Mouse (Mus musculus) lung, embryonic 14.5 days (tissue): ENCODE data around the gene Dpep1. TPM values are rescaled to one million over a fixed set of nuclear protein-coding genes. Genes with fewer than 3 reads are reported as not detected.
"Not testable (repeated sequence)": the region's sequence is repeated elsewhere in the genome, so short reads cannot be mapped to it uniquely, and the experiment has no call there.

Source experiments
- ATAC-seq: fragments of 200-750 bp; cut with Nextera tagmentation; 2 replicates; pipeline ENCODE4 v1.8.0; 2017; ENCODE audit warnings: mild to moderate bottlenecking, moderate TSS enrichment, moderate library complexity; ENCODE audit not compliant: insufficient read depth
- DNase-seq: peaks from one replicate; pipeline ENCODE4 v3.0.0-alpha.2; 2015
- H3K27ac ChIP-seq: fragments of 300-500 bp; sonication (generic); 2 replicates; pipeline ENCODE4 v1.5.1; 2014; ENCODE audit warnings: low read depth, mild to moderate bottlenecking, moderate library complexity
- H3K27me3 ChIP-seq: fragments of 300-500 bp; sonication (generic); 2 replicates; pipeline ENCODE4 v1.6.1; 2014; ENCODE audit warnings: low read length, control low read depth; ENCODE audit not compliant: insufficient read depth
- H3K36me3 ChIP-seq: fragments of 300-500 bp; sonication (generic); 2 replicates; pipeline ENCODE4 v1.6.1; 2014; ENCODE audit warnings: control low read depth; ENCODE audit not compliant: insufficient read depth
- H3K4me1 ChIP-seq: fragments of 300-500 bp; sonication (generic); 2 replicates; pipeline ENCODE4 v1.6.1; 2014; ENCODE audit warnings: antibody characterized with exemption, control low read depth; ENCODE audit not compliant: insufficient read depth
- H3K4me2 ChIP-seq: fragments of 300-500 bp; sonication (generic); 2 replicates; pipeline ENCODE4 v1.6.1; 2014; ENCODE audit warnings: mild to moderate bottlenecking
- H3K4me3 ChIP-seq: fragments of 300-500 bp; sonication (generic); 2 replicates; pipeline ENCODE4 v1.5.1; 2014; ENCODE audit warnings: low read depth, low read length
- H3K9ac ChIP-seq: fragments of 300-500 bp; sonication (generic); 2 replicates; pipeline ENCODE4 v1.6.1; 2014
- H3K9me3 ChIP-seq: fragments of 300-500 bp; sonication (generic); 2 replicates; pipeline ENCODE4 v1.6.1; 2016; ENCODE audit warnings: low read depth, low read length, control low read depth
- CTCF ChIP-seq: IDR thresholded peaks from 2 replicates; pipeline ENCODE4 v1.5.1; 2016; ENCODE audit warnings: antibody characterized with exemption, low read depth
- WGBS: fragments of 180-500 bp; shearing (Covaris S2); extraction: QIAGEN DNeasy Blood & Tissue Kit; methylation state at CpG from one replicate; pipeline ENCODE4 v1.1.7; 2014; 5-methylcytosine and 5-hydroxymethylcytosine counted together
- polyA plus RNA-seq: library from polyadenylated mRNA; unstranded; fragments of >200 nt; fragmentation: Nextera tagmentation; extraction: Ambion mirVana; gene quantifications from 2 replicates; pipeline ENCODE4 v1.2.1, GENCODE M21; 2014

The Dpep1 gene
- polyA plus RNA-seq, 1 experiment from 2014 or later = 1.0 TPM

GRCm38 (mm10) chr8:123190678-123191077, 4.6 kb downstream of the Dpep1 start:
- DNase-seq = peak; percentile 89
- no peaks in the 10 kb centered on the region for H3K9me3 ChIP-seq
- WGBS = 1% methylated on average over 9 of the region's 9 CpGs
- no peak overlapping the region for H3K4me3 ChIP-seq
- H3K36me3 ChIP-seq = no peaks in the 10 kb centered on the region
- TF ChIP-seq CTCF = peak; percentile 70
- peak overlapping the region; percentile 44 for H3K4me2 ChIP-seq
- no peak overlapping the region for H3K27ac ChIP-seq
- peak overlapping the region; percentile 46; the same call in 1 of the 2 replicates for H3K9ac ChIP-seq
- no peaks in the 10 kb centered on the region for H3K27me3 ChIP-seq
- peaks cover 6% of the 10 kb centered on the region; the same call in 1 of the 2 replicates for H3K4me1 ChIP-seq
- ATAC-seq = peak; percentile 65

- H3K4me2 ChIP-seq = no peak overlapping the region
- no peaks in the 10 kb centered on the region for H3K9me3 ChIP-seq
- H3K4me3 ChIP-seq = no peak overlapping the region
- H3K9ac ChIP-seq = no peak overlapping the region
- DNase-seq = peak; percentile 9
- 54% methylated on average over 7 of the region's 8 CpGs for WGBS
- H3K4me1 ChIP-seq = no peaks in the 10 kb centered on the region
- no peaks in the 10 kb centered on the region for H3K27me3 ChIP-seq
- H3K36me3 ChIP-seq = no peaks in the 10 kb centered on the region
- no peak overlapping the region for H3K27ac ChIP-seq
- TF ChIP-seq CTCF = no peak
- ATAC-seq = no peak
Observed at GRCm38 (mm10) chr8:123191908-123192307, 5.9 kb downstream of the Dpep1 start.

GRCm38 (mm10) chr8:123193771-123194170, 7.7 kb downstream of the Dpep1 start:
- Histone ChIP-seq H3K4me2 (no peak overlapping the region), H3K9me3 (no peaks in the 10 kb centered on the region), H3K27me3 (no peaks in the 10 kb centered on the region), H3K4me1 (no peaks in the 10 kb centered on the region), H3K9ac (no peak overlapping the region), H3K4me3 (no peak overlapping the region), H3K36me3 (no peaks in the 10 kb centered on the region), H3K27ac (no peak overlapping the region)
- no peak for TF ChIP-seq CTCF
- WGBS = 88% methylated on average over 9 of the region's 9 CpGs
- DNase-seq = no peak
- ATAC-seq = no peak

GRCm38 (mm10) chr8:123197016-123197415, 11.0 kb downstream of the Dpep1 start:
- not testable (repeated sequence) for H3K36me3 ChIP-seq, H3K4me3 ChIP-seq, ATAC-seq, H3K4me2 ChIP-seq, H3K9ac ChIP-seq, H3K27me3 ChIP-seq, H3K4me1 ChIP-seq, H3K27ac ChIP-seq, DNase-seq, H3K9me3 ChIP-seq
- 84% methylated on average over 5 of the region's 5 CpGs for WGBS

- Histone ChIP-seq H3K36me3 (no peaks in the 10 kb centered on the region), H3K4me3 (no peak overlapping the region), H3K27ac (no peak overlapping the region), H3K9ac (no peak overlapping the region), H3K27me3 (no peaks in the 10 kb centered on the region), H3K4me2 (no peak overlapping the region), H3K9me3 (no peaks in the 10 kb centered on the region), H3K4me1 (0 out of 2 replicates have a peak, but pooled peaks cover 4% of the 10 kb centered on the region)
- WGBS = 27% methylated on average over 14 of the region's 14 CpGs
- TF ChIP-seq CTCF = peak; percentile 33; the same call in 1 of the 2 replicates
- DNase-seq (peak; percentile 70), ATAC-seq (peak; percentile 74)
Observed at GRCm38 (mm10) chr8:123199864-123200263, 13.8 kb downstream of the Dpep1 start.

- 25% methylated on average over 5 of the region's 5 CpGs for WGBS
- Histone ChIP-seq H3K4me1 (0 out of 2 replicates have a peak, but pooled peaks cover 4% of the 10 kb centered on the region), H3K9ac (no peak overlapping the region), H3K9me3 (no peaks in the 10 kb centered on the region), H3K27me3 (no peaks in the 10 kb centered on the region), H3K4me3 (no peak overlapping the region), H3K27ac (no peak overlapping the region), H3K36me3 (peaks cover 18% of the 10 kb centered on the region), H3K4me2 (no peak overlapping the region)
- TF ChIP-seq CTCF = peak; percentile 97
- peak; percentile 93 for DNase-seq
- ATAC-seq = no peak
Observed at GRCm38 (mm10) chr8:123202288-123202687, 16.2 kb downstream of the Dpep1 start.

- Histone ChIP-seq H3K4me3 (no peak overlapping the region), H3K36me3 (peaks cover 31% of the 10 kb centered on the region), H3K27me3 (no peaks in the 10 kb centered on the region), H3K4me2 (no peak overlapping the region), H3K9me3 (no peaks in the 10 kb centered on the region), H3K9ac (no peak overlapping the region), H3K4me1 (0 out of 2 replicates have a peak, but pooled peaks cover 4% of the 10 kb centered on the region), H3K27ac (no peak overlapping the region)
- ATAC-seq (no peak), DNase-seq (peak; percentile 7)
- TF ChIP-seq CTCF = no peak
- WGBS = 76% methylated on average over 3 of the region's 3 CpGs
Observed at GRCm38 (mm10) chr8:123203571-123203970, 17.5 kb downstream of the Dpep1 start.

GRCm38 (mm10) chr8:123211876-123212275, 25.8 kb downstream of the Dpep1 start:
- peak overlapping the region; percentile 93 for H3K4me3 ChIP-seq
- ATAC-seq (no peak), DNase-seq (no peak)
- H3K4me2 ChIP-seq = peak overlapping the region; percentile 96
- 39% methylated on average over 10 of the region's 10 CpGs for WGBS
- H3K9ac ChIP-seq = peak overlapping the region; percentile 97
- H3K4me1 ChIP-seq = 0 out of 2 replicates have a peak, but pooled peaks cover 4% of the 10 kb centered on the region
- H3K9me3 ChIP-seq = no peaks in the 10 kb centered on the region
- TF ChIP-seq CTCF = no peak
- peak overlapping the region; percentile 50; the same call in 1 of the 2 replicates for H3K27ac ChIP-seq
- H3K36me3 ChIP-seq = peaks cover 31% of the 10 kb centered on the region
- no peaks in the 10 kb centered on the region for H3K27me3 ChIP-seq
